In the genomic region with DNA sequence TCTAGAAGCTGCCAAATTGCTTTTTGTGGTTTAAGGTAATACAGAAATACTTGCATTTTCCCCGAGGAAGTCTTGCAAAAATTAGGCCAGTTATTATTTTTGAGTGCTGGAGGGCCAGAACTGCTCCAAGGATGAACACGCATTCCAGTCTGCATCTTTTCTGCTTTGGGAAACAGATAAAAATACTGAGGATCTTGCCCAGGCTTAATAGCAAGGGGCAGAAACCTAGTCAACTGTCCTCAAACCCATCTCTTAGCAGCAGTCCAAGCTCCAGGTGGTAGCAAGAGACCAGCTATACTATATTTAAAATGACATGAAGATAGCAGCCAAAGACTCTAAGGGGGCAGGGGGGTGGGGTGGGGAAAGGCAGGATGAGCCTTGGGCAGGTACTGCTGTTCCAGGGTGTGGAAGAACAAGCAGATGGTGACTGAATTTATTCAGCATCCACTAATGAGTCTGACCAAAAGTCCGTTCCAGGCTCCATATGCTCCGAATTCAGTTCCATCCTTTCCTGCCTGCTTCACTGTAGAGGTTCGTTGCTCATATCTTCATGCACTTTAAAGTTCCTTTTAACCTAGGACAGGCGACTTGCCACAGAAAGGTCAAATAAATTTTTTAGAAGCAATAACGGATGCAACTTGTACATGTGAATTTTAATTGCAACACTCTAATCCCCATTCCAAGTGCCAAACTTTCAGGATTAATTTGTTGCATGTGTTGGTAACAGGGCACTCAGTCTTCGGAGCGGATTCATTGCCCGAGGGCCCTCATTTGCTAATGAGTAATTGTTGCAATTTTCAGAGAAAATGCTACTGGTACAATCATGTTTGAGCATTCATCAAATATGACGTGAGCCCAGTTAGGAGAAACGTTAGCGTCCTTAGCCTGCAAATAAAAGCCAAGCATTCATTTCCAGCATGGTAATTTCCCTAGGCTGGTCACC, we compare ENCODE assay signal across 14 mouse cellular contexts.
DNase-seq lines count a peak whose midpoint lies in the region; ATAC-seq lines count a peak whose summit lies in the region.
"Had no signal": no experiment of that assay in that cellular context is flagged by ENCODE, and none has a peak within 500 bp of the region (broad histone marks: within the 10 kb centered on the region; RNA-seq: fewer than 3 reads in every experiment).

No protein-coding gene starts in this region.

- H3K27ac ChIP-seq in midbrain, embryonic 11.5 days (ENCODE audit: low read depth, low read length): no peak overlapping the region
- no peak overlapping the region for H3K27ac ChIP-seq in midbrain, embryonic 13.5 days
- no peak overlapping the region for H3K27ac ChIP-seq in embryonic facial prominence, embryonic 15.5 days (replicated peaks)
- H3K27ac ChIP-seq: intestine, embryonic 15.5 days; kidney, postnatal 0 days; limb, embryonic 12.5 days; macrophage; stomach, embryonic 15.5 days had no signal

- no peak overlapping the region for H3K4me3 ChIP-seq in midbrain, embryonic 11.5 days (ENCODE audit: low read depth, low read length)
- H3K4me3 ChIP-seq in midbrain, embryonic 13.5 days (replicated peaks): no peak overlapping the region
- H3K4me3 ChIP-seq in embryonic facial prominence, embryonic 15.5 days (replicated peaks): no peak overlapping the region
- H3K4me3 ChIP-seq: intestine, embryonic 15.5 days; limb, embryonic 12.5 days; stomach, embryonic 15.5 days had no signal

- no peak overlapping the region for H3K9ac ChIP-seq in midbrain, embryonic 11.5 days (ENCODE audit: low read length)
- no peak overlapping the region for H3K9ac ChIP-seq in midbrain, embryonic 13.5 days (replicated peaks)
- H3K9ac ChIP-seq in embryonic facial prominence, embryonic 15.5 days: no peak overlapping the region
- H3K9ac ChIP-seq: intestine, embryonic 15.5 days; limb, embryonic 12.5 days; stomach, embryonic 15.5 days had no signal

- H3K9me3 ChIP-seq in midbrain, embryonic 11.5 days (ENCODE audit: control insufficient read depth, low read length): no peaks in the 10 kb centered on the region; the same call in 1 of the 2 replicates
- H3K9me3 ChIP-seq in midbrain, embryonic 13.5 days: no peaks in the 10 kb centered on the region
- H3K9me3 ChIP-seq in embryonic facial prominence, embryonic 15.5 days (replicated peaks): no peaks in the 10 kb centered on the region
- H3K9me3 ChIP-seq: intestine, embryonic 15.5 days; limb, embryonic 12.5 days; stomach, embryonic 15.5 days had no signal

- peaks cover 3% of the 10 kb centered on the region; the same call in 1 of the 2 replicates for H3K27me3 ChIP-seq in midbrain, embryonic 11.5 days (ENCODE audit: control insufficient read depth, insufficient read depth, low read length)
- peaks cover 17% of the 10 kb centered on the region for H3K27me3 ChIP-seq in midbrain, embryonic 13.5 days
- H3K27me3 ChIP-seq in embryonic facial prominence, embryonic 15.5 days: no peaks in the 10 kb centered on the region
- H3K27me3 ChIP-seq: intestine, embryonic 15.5 days; limb, embryonic 12.5 days; stomach, embryonic 15.5 days had no signal

- H3K4me2 ChIP-seq in midbrain, embryonic 11.5 days: no peak overlapping the region
- H3K4me2 ChIP-seq in midbrain, embryonic 13.5 days (replicated peaks): no peak overlapping the region
- H3K4me2 ChIP-seq in embryonic facial prominence, embryonic 15.5 days (replicated peaks): peak overlapping the region; percentile 24; the same call in 1 of the 2 replicates
- H3K4me2 ChIP-seq: intestine, embryonic 15.5 days; limb, embryonic 12.5 days; stomach, embryonic 15.5 days had no signal

- no peaks in the 10 kb centered on the region for H3K36me3 ChIP-seq in midbrain, embryonic 11.5 days (ENCODE audit: control insufficient read depth, insufficient read depth, low read length)
- H3K36me3 ChIP-seq in midbrain, embryonic 13.5 days: no peaks in the 10 kb centered on the region
- no peaks in the 10 kb centered on the region for H3K36me3 ChIP-seq in embryonic facial prominence, embryonic 15.5 days
- H3K36me3 ChIP-seq: intestine, embryonic 15.5 days; limb, embryonic 12.5 days; stomach, embryonic 15.5 days had no signal

- DNase-seq in cerebellum, postnatal 4 days (ENCODE audit: low spot score in 2 of 2): no peak
- peak; percentile 59 for DNase-seq in midbrain, embryonic 11.5 days (ENCODE audit: low spot score, missing footprints)
- no peak for DNase-seq in embryo, embryonic 10.5 days (ENCODE audit: low spot score)
- no peak for DNase-seq in ovary, postnatal 10 days (ENCODE audit: low spot score)
- no peak for DNase-seq in adrenal gland, adult 18-20 months (ENCODE audit: low spot score in 2 of 2)
- DNase-seq: adrenal gland, postnatal 25 days had no signal

- WGBS in midbrain, embryonic 11.5 days: 83% methylated on average over 13 of the region's 13 CpGs
- WGBS in midbrain, embryonic 13.5 days: 75% methylated on average over 13 of the region's 13 CpGs
- WGBS in embryonic facial prominence, embryonic 15.5 days: 34% methylated on average over 13 of the region's 13 CpGs

- H3K4me1 ChIP-seq in midbrain, embryonic 11.5 days (ENCODE audit: control insufficient read depth, insufficient read depth, low read length): no peaks in the 10 kb centered on the region
- peaks cover 7% of the 10 kb centered on the region for H3K4me1 ChIP-seq in midbrain, embryonic 13.5 days (replicated peaks)
- peaks cover 22% of the 10 kb centered on the region for H3K4me1 ChIP-seq in embryonic facial prominence, embryonic 15.5 days
- H3K4me1 ChIP-seq: intestine, embryonic 15.5 days; stomach, embryonic 15.5 days had no signal

- ATAC-seq in cerebellum, adult (ENCODE audit: insufficient number of reproducible peaks, low FRiP score, low TSS enrichment): peak; percentile 78
- ATAC-seq in midbrain, embryonic 11.5 days (ENCODE audit: low FRiP score): no peak
- ATAC-seq in midbrain, embryonic 13.5 days: no peak
- ATAC-seq in embryonic facial prominence, embryonic 15.5 days (ENCODE audit: insufficient number of reproducible peaks, low FRiP score, low TSS enrichment, low read depth): no peak
- ATAC-seq: intestine, embryonic 15.5 days had no signal
